Mouse (Mus musculus): ENCODE results near the gene Slc15a5.
"Not testable (repeated sequence)": the region's sequence is repeated elsewhere in the genome, so short reads cannot be mapped to it uniquely, and the experiment has no call there.

Gene Slc15a5

DNA sequence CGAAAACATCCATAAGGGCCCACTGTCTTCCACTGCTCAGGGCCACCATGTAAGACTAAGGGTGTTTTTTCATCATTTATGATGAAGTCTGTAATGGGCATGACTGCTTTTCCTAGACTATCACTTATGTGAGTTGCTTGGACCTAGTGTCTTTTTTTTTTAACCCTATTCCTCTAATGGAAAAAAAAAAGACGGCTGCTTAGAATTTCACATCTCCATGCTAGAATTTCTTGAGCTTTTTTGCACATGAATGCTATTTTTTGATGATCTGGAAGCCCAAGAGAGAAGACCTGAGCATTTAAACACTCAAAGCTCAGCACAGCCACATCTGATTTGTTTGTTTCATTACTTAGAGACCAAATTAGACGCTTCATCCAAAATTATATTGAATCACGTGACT is at the start of gene Slc15a5:
Gene Slc15a5, minus strand, starts transcription at position 101 of the 400 bp plus-strand sequence.
- in situ Hi-C loops (cut with MboI, MseI) = loop anchor here (10.0 kb wide), 1 partner anchor 545 kb away; no protein-coding TSS in a partner anchor

DNA sequence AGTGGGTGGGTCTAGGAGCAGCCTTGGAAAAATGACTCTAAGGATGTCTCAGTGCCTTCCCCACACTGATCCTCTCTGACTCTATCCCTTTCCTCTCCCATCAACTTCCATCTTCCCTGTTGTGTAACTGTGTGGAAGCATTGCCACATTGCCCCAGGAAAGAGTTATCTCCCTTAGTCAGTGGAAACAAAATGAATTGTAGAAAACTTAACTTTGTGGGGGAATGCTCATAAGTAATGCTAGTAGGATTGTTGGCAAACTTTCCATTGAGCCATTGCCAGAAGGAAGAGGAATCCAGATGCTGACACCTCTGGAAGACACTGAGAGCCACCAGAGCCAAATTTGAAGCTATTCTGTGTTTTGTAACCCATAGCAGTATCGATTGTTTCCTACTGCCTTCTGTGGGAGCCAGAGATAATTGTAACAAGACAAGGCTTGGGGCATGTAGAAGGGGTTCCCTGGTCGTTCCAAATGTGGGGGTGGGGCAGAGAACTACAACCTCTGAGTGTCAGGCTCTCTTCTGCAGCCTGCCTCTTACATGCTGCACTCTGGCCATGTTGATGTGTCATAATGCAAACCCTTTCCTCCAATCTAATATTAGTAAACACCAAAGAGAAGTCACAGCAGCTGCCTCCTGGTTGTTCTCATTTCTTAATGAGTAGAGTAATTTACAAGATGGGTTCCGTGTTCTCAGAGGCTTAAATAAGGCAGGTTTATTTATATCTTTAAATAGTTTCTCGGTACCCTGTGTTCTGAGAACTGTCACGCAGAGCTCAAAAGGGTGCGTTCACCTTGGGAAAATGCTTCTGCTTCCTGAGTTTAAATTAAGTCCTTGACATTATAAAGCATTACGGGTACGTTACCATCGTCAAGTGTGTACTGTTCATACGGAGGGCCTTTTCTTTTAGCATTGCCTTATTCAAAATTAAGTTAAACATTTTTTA is 48.9 kb upstream of the Slc15a5 start:
- in situ Hi-C loops (cut with MboI, MseI) = no loop called here

DNA sequence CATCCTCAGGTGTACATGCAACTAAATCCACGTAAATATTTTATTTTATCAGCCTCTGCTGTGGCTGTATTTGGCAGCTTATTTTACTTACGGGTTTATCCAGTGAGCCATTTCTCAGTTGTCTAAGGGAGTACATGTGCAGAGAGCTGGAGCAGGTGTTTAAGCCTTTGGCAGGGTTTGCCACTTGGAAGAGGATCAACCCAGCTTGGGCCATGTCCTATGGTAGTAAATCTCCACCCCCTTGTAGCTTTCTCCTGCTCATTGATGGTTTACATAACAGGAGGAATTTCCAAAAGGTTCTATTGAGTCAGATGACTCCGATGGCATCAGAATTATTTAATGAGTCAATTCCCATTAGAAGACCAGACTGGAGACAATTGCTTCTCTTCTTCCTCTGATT is 37.8 kb upstream of the Slc15a5 start:
- in situ Hi-C loops (cut with MboI, MseI) = no loop called here

DNA sequence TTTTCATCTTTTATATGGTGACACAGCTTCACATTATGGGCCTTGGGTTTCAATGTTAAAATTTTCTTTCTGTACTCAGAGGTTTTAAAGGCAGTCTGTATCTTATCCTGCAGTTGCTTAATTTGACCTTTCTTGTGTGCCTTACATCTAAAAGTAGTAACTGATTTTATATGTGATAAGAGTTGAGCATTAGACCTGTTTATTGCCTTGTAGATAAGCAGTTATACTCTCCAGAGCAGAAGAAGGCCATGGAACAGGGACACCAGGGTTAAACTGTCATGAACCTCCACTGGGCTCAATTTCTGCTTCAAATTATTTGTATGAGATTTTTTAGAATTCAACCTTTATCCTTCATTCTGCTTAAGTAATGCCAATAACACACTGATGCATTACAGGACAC is 24.8 kb upstream of the Slc15a5 start:
- in situ Hi-C loops (cut with MboI, MseI) = no loop called here

DNA sequence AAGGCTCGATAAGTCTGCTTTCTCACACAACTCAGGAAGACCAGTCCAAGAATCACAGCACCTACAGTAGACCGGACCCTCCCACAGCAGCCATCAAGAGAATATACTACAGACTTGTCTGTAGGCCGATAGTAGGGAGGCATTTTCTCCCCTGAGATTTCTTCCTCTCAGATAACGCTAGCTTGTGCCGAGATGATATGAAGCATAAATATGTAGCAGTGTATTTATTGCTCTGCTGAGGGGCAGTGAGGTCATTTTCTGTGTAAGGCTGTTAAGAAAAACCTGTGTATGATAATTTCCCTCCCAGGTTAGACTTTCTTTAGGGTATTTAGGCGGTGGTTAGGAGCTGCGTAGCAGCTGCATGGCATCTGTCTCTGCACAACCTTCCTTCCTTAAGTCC is 23.2 kb upstream of the Slc15a5 start:
- in situ Hi-C loops (cut with MboI, MseI) = no loop called here

DNA sequence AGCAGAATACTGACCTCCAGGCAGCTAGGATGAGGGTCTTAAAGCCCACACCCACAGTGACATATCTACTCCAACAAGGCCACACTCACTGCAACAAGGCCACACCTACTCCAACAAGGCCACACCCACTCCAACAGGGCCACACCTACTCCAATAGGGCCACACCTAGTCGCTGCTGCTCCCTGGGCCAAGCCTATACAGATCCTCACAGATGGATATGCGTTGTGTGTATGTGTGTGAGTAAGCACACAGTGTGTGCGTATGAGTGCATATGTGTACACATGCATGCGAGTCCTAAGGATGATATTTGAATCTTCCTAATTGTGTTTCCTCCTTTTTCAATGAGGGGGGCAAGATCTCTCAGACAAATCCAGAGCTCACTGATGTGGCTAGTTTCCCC is 22.1 kb upstream of the Slc15a5 start:
- in situ Hi-C loops (cut with MboI, MseI) = no loop called here

DNA sequence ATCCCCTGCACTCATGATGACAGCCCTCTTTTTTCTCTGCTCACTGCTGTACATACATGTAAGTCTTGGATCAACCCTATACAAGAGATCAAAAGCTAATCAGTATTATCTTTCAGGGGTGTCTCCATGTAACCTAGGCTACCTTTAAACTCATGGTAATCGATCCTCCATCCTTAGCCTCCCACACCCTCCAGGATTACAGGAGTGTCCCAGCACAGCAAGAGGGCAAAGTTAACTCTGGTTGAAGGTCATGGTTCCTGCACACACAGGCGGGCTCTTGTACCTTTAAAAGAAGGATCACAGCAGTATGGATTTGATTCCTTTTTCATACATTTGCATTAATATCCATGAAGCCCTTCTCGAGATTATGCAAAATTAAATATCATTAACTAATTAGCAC is 19.9 kb upstream of the Slc15a5 start:
- in situ Hi-C loops (cut with MboI, MseI) = no loop called here

DNA sequence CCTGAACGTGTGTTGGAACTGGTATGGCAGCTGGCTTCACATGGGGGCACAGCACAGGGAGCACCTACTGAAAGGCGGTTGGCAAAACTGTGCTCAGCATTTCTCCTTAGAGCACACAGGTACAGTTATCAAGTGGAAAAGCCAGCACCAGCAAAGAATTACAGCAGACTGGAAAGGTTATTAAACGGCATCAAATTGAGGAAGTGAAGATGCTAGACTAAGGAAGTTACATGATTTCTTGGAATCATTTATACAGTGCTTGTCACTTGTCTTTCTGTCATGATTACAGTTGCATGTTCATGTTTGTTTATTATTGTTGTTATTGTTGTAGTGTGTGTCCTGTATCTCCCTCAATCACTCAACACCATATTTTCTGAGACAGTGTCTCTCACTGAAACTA is 15.3 kb upstream of the Slc15a5 start:
- in situ Hi-C loops (cut with MboI, MseI) = no loop called here

DNA sequence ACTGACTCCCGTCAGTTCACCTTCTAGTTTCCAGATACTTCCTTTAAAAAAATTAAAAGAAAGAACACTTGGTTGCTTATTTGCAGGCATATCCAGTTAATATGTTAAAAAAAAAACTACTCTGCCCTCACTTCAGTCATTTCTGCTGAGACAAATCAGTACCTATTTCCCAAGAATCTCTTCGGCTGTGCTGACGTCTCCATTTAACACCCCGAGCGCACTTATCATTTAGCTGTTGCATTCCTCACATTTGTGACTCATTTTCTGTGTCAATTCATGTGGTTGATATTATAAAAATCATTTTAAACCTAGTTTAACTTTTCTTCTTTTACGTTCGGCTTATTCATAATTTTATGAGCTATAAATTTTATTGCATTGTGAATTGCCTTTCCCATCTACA is 12.7 kb upstream of the Slc15a5 start:
- in situ Hi-C loops (cut with MboI, MseI) = no loop called here

DNA sequence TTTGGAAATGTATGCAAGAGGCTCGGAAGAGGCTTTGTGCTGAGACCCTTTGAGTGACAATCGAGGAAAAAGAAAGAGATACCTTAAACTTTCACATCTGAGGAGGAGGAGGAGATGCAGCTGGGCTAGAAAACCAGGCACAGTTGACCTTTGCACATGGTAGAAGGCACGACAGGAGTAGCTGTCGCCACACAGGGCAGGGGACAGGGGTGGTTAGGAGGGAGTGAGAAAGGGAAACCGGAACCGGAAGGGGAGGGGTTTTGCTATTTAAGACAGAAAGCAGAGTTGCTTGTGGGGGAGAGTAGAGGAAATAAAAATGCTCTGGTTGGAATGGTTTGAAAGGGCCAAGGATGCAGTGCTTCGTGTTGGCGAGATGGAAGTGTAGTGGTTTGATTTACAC is 9.4 kb upstream of the Slc15a5 start:
- in situ Hi-C loops (cut with MboI, MseI) = no loop called here

DNA sequence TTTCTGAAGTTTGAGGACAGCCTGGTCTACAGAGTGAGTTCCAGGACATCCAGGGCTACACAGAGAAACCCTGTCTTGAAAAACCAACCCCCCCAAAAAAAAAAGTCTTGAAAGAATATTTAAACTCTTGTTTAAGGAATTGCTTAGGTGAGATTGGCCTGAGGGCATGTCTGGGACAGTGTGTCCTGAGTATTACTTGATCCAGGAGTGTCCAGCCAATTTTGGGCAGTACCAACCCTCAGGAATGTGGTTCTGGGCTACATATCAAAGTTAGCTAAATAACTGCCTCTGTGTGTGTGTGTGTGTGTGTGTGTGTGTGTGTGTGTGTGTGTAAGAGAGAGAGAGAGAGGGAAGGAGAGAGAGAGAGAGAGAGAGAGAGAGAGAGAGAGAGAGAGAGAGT is 6.7 kb upstream of the Slc15a5 start:
- in situ Hi-C loops (cut with MboI, MseI) = not testable (repeated sequence)

DNA sequence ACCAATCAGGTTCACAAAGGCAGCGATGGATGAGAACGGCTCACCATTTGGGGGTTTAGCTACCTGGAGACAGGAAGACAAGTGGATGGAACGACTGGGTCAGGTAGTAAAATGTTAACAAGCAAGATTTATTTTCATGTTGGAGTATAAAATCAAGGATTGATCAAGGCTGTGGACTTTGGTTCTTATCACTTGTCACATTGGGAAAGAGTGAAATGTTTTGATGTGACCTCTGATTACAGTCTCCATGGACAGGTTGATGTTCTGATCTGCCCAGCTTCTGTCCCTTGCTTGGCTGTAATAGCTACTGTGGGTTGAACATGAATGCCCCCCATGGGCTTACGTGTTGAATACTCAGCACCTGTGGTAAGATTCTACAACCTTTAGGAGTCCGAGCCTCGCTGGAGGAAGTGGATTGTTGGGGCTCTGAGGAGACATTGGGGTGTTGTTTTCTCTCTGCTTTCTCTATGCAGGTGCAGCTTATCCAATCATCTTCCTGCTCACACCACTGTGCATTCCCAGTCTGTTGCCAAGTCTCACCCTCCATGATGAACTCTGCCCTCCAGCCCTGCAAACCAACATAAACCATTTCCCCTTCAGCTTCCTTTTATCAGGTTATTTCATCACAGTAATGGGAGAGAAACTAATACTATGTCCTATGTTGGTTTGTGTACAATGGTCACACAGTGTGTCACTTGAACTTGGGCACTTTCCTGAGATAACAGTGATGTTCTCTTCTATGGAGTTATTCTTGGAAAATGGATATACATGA is 1.2 kb upstream of the Slc15a5 start:
- in situ Hi-C loops (cut with MboI, MseI) = no loop called here

DNA sequence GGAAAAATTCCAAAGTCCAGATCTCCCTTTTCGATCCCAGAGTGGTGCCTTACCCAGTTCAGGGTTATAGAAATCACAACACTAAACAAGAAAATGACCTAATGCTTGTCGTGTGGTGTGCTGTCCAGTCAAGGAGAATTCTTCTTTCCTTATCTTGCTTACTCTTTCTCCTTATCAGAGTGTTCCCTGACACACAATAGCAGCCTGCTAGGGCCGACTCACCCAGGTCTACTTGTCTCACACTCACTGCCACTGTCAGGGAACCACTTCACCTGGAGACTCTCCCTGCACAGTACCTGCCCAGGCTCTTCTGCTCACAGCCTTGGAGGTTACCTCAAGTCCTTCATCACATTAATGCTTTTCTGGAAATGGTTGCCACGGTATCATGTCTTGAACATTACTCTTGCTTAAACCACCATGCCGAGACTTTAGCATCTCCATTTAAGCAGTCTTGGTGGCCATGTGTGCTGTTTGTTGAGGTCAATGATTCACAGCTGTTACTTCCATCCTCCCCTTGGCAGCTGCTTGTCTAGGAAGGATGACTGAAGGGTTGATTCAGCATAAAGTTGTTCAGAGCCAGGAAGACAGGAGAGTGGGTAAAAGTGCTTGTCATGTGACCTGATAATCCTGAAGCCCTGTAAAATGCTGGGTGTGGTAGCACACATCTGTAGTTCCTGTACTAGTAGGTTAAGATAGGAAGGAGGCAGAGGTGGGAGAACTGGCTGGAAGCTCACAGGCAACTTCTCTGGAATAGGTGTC is 1.9 kb downstream of the Slc15a5 start:
- in situ Hi-C loops (cut with MboI, MseI) = loop anchor here (10.0 kb wide), 1 partner anchor 547 kb away; no protein-coding TSS in a partner anchor

DNA sequence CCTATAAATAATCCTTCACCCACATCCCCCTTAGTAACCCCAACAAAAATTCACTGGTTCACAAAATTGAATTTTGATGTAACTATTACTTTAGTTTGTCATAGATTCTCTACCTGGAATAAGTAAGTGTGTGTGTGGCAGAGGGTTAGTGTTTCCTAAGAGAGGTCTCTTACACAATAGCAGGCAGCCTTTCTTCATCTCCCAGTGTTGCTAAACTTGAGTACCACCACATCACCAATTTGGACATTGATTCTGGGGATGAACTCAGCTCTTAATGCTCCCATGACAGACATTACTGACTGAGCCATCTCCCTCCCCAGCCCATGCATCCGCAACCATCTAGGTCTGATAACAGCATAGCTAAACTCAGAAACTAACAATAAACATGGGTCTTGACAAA is 4.0 kb downstream of the Slc15a5 start:
- in situ Hi-C loops (cut with MboI, MseI) = loop anchor here (10.0 kb wide), 1 partner anchor 549 kb away; no protein-coding TSS in a partner anchor

DNA sequence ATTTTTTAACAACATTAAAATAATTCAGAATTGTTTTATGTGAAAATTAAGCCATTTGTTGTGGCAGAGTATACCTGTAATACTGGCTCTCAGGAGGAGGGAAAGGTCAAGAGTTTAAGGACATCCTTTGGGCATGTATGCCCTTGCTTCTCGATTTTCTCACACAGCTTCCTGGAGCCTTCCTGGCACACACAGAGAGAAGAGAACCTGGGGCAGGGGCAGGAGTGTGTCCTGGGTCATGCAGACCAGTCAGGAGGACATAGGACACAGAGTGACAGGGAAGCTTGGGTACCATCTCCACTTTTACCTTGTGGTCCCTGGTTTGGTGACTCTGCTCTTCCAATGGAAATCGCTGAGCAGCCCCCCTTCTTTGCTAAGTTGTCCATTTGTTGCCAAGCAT is 6.2 kb downstream of the Slc15a5 start:
- in situ Hi-C loops (cut with MboI, MseI) = loop anchor here (10.0 kb wide), 1 partner anchor 551 kb away; no protein-coding TSS in a partner anchor

DNA sequence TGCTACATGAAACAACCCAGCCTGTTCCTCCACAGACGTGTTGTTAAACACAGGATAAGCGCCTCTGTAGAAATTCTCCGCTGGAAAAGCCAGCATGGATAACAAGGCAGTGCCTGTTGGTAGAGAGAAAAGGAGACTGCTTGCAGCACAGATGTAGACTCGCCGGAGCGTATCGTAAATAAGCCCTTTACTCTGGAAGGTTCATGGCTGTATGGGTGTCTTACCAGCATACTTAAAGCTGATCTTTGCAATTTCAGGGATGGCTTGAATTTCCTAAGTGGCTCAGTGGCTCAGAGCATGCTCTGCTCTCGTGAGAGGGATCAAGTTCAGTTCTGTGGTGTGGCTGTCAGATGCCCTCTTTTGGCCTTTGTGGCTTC is 6.8 kb downstream of the Slc15a5 start:
- in situ Hi-C loops (cut with MboI, MseI) = loop anchor here (10.0 kb wide), 1 partner anchor 552 kb away; no protein-coding TSS in a partner anchor

DNA sequence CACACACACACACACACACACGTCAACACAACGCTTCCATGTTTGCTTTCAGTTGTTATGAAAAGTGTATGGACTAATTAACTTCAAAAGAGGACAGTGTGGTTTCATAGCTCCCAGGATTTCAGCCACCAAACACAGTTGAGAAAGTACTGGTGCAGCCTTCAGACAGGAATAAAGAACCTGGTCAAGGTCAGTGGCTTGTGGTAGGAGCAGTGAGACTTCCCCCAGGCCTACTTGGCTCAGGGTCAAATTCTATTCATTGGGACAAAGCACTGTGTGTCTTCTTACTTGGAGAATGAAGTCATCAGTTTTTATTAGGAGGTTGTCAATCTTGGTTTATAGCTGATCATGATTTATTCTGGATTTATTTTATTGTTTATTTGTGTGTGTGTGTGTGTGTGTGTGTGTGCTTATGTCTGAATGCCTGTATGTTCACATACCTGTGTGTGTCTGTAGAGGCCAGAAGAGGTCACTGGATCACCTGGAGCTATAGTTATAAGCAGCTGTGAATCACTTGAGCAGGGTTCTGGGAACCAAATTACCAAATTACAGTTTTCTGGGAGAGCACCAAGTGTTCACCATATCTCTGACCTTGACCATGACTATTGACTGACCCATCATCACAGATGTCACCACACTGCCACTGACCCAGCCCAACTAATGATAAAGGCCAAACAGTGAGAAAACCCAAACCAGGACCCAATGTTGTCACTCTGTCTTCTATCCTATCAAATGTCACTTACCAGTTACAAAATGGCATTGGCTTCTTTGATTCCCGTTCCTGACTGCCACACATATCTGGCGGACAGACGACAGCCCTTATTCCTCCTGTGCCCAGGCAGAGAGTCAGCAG is 7.4 kb downstream of the Slc15a5 start:
- in situ Hi-C loops (cut with MboI, MseI) = loop anchor here (10.0 kb wide), 1 partner anchor 552 kb away; no protein-coding TSS in a partner anchor

DNA sequence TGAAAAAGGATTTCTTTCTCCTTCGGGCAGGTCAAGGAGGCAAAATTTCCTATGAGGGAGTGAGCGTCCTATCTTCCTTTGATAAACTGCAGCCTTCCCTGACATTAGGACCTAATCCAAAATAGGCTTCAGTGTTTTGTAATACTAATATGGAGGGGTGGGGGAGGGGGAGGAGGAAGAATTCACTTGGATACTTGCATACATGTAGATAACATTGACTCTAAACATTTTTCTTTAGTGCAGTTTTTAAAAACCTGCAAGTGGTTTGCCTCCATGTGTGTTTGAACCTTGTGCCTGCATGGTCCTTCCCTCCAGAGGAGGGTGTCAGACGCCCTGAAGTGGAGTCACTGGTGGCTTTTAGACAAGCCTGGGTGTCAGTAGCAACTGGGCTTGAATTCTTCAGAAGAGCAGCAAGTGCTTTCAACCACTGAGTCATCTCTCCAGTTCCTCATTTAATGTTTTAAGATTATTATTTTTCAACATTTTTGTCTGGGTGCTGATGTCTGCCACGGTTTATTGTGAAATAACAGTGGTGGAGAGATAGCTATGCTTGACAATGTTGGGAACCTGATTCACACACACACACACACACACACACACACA is 8.1 kb downstream of the Slc15a5 start:
- in situ Hi-C loops (cut with MboI, MseI) = loop anchor here (10.0 kb wide), 1 partner anchor 553 kb away; no protein-coding TSS in a partner anchor

DNA sequence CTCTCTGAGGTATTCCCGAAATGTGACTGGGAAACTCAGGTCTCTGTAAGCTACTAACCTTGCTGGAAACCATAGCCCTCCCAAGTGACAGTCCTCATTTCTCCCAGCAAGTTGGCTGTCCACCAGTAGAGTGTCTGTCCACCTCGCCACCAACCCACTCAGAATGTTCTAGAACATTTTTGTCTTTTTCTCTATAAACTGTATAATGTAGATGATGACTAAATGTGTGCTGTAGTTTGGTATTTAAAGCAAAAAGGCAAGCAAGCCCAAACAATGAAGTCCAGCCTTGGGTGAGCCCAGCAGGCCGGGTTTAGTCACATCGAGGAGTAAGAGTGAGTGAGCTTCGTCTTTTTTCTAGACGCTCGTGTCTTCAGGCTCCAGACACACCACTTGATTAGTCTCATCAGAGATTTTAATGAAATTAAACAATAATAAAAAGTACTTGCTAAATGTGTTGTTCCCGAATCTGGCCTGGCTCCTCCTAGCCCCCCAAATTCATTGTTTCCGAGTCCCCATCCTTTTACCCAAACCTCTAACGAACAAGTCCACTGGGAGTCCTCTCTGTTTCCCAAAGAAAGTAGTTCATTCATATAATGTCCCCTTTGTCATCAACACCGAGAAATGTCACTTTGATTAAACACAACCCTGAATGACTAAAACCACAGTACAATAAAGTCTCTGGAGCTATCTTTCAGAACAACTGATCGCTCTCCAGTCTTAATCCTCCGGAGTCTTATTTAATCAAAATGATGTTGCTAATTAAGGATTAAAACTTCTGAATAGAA is 8.8 kb downstream of the Slc15a5 start:
- in situ Hi-C loops (cut with MboI, MseI) = loop anchor here (10.0 kb wide), 1 partner anchor 554 kb away; no protein-coding TSS in a partner anchor

All from T-helper 1 cell (primary cell).